Mouse (Mus musculus) liver, postnatal 0 days (tissue): ENCODE data around the gene Ski. TPM values are rescaled to one million over a fixed set of nuclear protein-coding genes. Genes with fewer than 3 reads are reported as not detected.

ENCODE experiments used
- ATAC-seq: fragments of 200-750 bp; cut with Nextera tagmentation; 2 replicates; pipeline ENCODE4 v1.8.0; 2017; ENCODE audit warnings: mild to moderate bottlenecking, moderate library complexity
- DNase-seq: peaks from one replicate; pipeline ENCODE4 v3.0.0-alpha.2; 2016
- H3K27ac ChIP-seq: fragments of 300-500 bp; sonication (generic); 2 replicates; pipeline ENCODE4 v1.5.1; 2014; ENCODE audit warnings: antibody characterized with exemption, moderate library complexity, mild to moderate bottlenecking, low read depth
- H3K27me3 ChIP-seq: fragments of 300-500 bp; sonication (generic); 2 replicates; pipeline ENCODE4 v1.6.1; 2014; ENCODE audit warnings: low read length, control low read depth, mixed read lengths; ENCODE audit not compliant: insufficient read depth
- H3K36me3 ChIP-seq: fragments of 300-500 bp; sonication (generic); replicated peaks from 2 replicates; pipeline ENCODE4 v1.6.1; 2014; ENCODE audit warnings: mild to moderate bottlenecking, control low read depth, low read length, moderate library complexity, mixed read lengths; ENCODE audit not compliant: insufficient read depth
- H3K4me1 ChIP-seq: fragments of 300-500 bp; sonication (generic); 2 replicates; pipeline ENCODE4 v1.6.1; 2014; ENCODE audit warnings: antibody characterized with exemption, mild to moderate bottlenecking, control low read depth; ENCODE audit not compliant: insufficient read depth
- H3K4me2 ChIP-seq: fragments of 300-500 bp; sonication (generic); 2 replicates; pipeline ENCODE4 v1.6.1; 2014; ENCODE audit warnings: low read depth, mild to moderate bottlenecking, low read length, moderate library complexity, mixed read lengths
- H3K4me3 ChIP-seq: fragments of 300-500 bp; sonication (generic); 2 replicates; pipeline ENCODE4 v1.5.1; 2014; ENCODE audit warnings: low read depth, low read length
- H3K9ac ChIP-seq: fragments of 300-500 bp; sonication (generic); replicated peaks from 2 replicates; pipeline ENCODE4 v1.6.1; 2014; ENCODE audit warnings: mild to moderate bottlenecking, moderate library complexity
- H3K9me3 ChIP-seq: fragments of 300-500 bp; sonication (generic); 2 replicates; pipeline ENCODE4 v1.6.1; 2016; ENCODE audit warnings: mild to moderate bottlenecking, control low read depth, low read length, mixed read lengths
- CTCF ChIP-seq: sonication (generic); IDR thresholded peaks from 2 replicates; pipeline ENCODE4 v1.5.1; 2016; ENCODE audit warnings: antibody characterized with exemption, low read depth
- EP300 ChIP-seq: IDR thresholded peaks from 2 replicates; pipeline ENCODE4 v1.6.1; 2016; ENCODE audit warnings: antibody characterized with exemption, low read depth, mild to moderate bottlenecking
- WGBS: fragments of 180-500 bp; shearing (Covaris S2); extraction: QIAGEN DNeasy Blood & Tissue Kit; methylation state at CpG from one replicate; pipeline ENCODE4 v1.1.7; 2014; ENCODE audit not compliant: insufficient replicate concordance; 5-methylcytosine and 5-hydroxymethylcytosine counted together
- polyA plus RNA-seq: library from polyadenylated mRNA; unstranded; fragments of >200 nt; fragmentation: Nextera tagmentation; extraction: Ambion mirVana; gene quantifications from 2 replicates; pipeline ENCODE4 v1.2.1, GENCODE M21; 2015

Gene Ski
- polyA plus RNA-seq, result 3.5 and 3.7 TPM in 2 replicates

GRCm38 (mm10) chr4:155222552-155222840 is at the start of gene Ski:
Gene Ski (minus strand): TSS chr4:155222592.
- peaks cover 36% of the 10 kb centered on the region for H3K4me1 ChIP-seq
- no peaks in the 10 kb centered on the region for H3K9me3 ChIP-seq
- 0% methylated on average over 38 of the region's 63 CpGs for whole genome bisulfite sequencing

GRCm38 (mm10) chr4:155268382-155268781 is 46.0 kb upstream of the Ski start:
- H3K4me3 ChIP-seq, result no peak overlapping the region
- H3K4me2 ChIP-seq, result no peak overlapping the region
- no peaks in the 10 kb centered on the region for H3K27me3 ChIP-seq
- no peaks in the 10 kb centered on the region for H3K9me3 ChIP-seq
- 16% methylated on average over 5 of the region's 5 CpGs for WGBS
- DNase-seq (peak; percentile 77), ATAC-seq (no peak)
- H3K9ac ChIP-seq, result no peak overlapping the region
- no peak overlapping the region for H3K27ac ChIP-seq
- H3K4me1 ChIP-seq, result no peaks in the 10 kb centered on the region
- no peaks in the 10 kb centered on the region for H3K36me3 ChIP-seq
- no peak for TF ChIP-seq EP300
- peak; percentile 71 for TF ChIP-seq CTCF

More at GRCm38 (mm10) chr4:155222552-155222840, at the start of gene Ski:
- peak within 1 kb of the TSS; percentile 74 for H3K4me2 ChIP-seq
- peak within 1 kb of the TSS; percentile 91 for H3K27ac ChIP-seq
- peak within 1 kb of the TSS; percentile 78 for H3K9ac ChIP-seq
- DNase-seq (no peak), ATAC-seq (no peak)
- no peaks in the 10 kb centered on the region for H3K36me3 ChIP-seq
- no peaks in the 10 kb centered on the region for H3K27me3 ChIP-seq
- TF ChIP-seq EP300 (no peak), CTCF (no peak)
- H3K4me3 ChIP-seq, result peak within 1 kb of the TSS; percentile 64

DNA sequence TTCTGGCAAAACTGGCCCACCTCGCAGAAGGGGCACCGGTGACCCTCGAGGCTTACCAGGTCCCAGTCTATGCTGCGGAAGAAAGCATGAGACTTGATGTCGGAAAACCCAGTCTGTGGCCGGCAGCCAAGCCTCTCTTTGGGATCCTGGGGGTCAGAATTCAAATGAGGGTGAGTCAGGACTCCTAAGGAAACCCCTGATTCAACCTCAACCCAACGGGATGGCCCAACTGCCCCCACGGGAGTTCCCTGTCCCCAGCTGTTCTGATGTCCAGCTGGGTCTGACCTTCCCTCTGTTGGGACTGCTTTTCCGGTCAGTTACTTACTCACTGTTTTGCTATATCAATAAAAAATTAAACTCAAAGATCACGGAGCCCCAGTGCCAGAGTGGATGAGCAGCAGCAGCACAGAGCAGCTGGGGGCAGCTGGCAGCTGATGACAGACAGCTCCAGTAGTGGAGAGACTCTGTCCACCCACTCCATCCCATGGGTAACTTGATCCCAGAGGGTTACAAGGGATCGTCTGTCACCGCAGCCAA is 45.3 kb upstream of the Ski start:
- TF ChIP-seq CTCF (no peak), EP300 (no peak)
- Histone ChIP-seq H3K27me3 (no peaks in the 10 kb centered on the region), H3K9me3 (no peaks in the 10 kb centered on the region), H3K4me2 (no peak overlapping the region), H3K27ac (no peak overlapping the region), H3K36me3 (no peaks in the 10 kb centered on the region), H3K4me1 (no peaks in the 10 kb centered on the region), H3K4me3 (no peak overlapping the region), H3K9ac (no peak overlapping the region)
- ATAC-seq (no peak), DNase-seq (no peak)
- 62% methylated on average over 12 of the region's 12 CpGs for WGBS

- no peak for ATAC-seq
- Histone ChIP-seq H3K4me1 (no peaks in the 10 kb centered on the region), H3K4me2 (no peak overlapping the region), H3K9ac (no peak overlapping the region), H3K4me3 (no peak overlapping the region), H3K27ac (no peak overlapping the region), H3K36me3 (no peaks in the 10 kb centered on the region), H3K9me3 (no peaks in the 10 kb centered on the region), H3K27me3 (no peaks in the 10 kb centered on the region)
- DNase-seq, result no peak
- TF ChIP-seq EP300 (no peak), CTCF (no peak)
- WGBS, result 63% methylated on average over 7 of the region's 7 CpGs
Measured at GRCm38 (mm10) chr4:155267047-155267543, 44.7 kb upstream of the Ski start.

GRCm38 (mm10) chr4:155264521-155265321 is 42.3 kb upstream of the Ski start:
- no peak for ATAC-seq
- whole genome bisulfite sequencing, result 79% methylated on average over 3 of the region's 3 CpGs

GRCm38 (mm10) chr4:155252253-155252652 is 29.9 kb upstream of the Ski start:
- no peak for ATAC-seq
- 88% methylated on average over 6 of the region's 6 CpGs for WGBS
- no peak overlapping the region for H3K9ac ChIP-seq

More at GRCm38 (mm10) chr4:155264521-155265321, 42.3 kb upstream of the Ski start:
- Histone ChIP-seq H3K27ac (no peak overlapping the region), H3K9me3 (no peaks in the 10 kb centered on the region), H3K4me2 (no peak overlapping the region), H3K4me1 (no peaks in the 10 kb centered on the region), H3K4me3 (no peak overlapping the region), H3K36me3 (no peaks in the 10 kb centered on the region), H3K9ac (no peak overlapping the region), H3K27me3 (no peaks in the 10 kb centered on the region)
- no peak for TF ChIP-seq CTCF
- no peak for TF ChIP-seq EP300
- DNase-seq, result no peak

More at GRCm38 (mm10) chr4:155252253-155252652, 29.9 kb upstream of the Ski start:
- Histone ChIP-seq H3K27me3 (no peaks in the 10 kb centered on the region), H3K36me3 (no peaks in the 10 kb centered on the region), H3K4me3 (no peak overlapping the region), H3K4me2 (no peak overlapping the region), H3K9me3 (no peaks in the 10 kb centered on the region), H3K4me1 (peaks cover 13% of the 10 kb centered on the region), H3K27ac (no peak overlapping the region)
- DNase-seq, result no peak
- TF ChIP-seq EP300, result no peak
- TF ChIP-seq CTCF, result no peak
